Mouse (Mus musculus) neural tube, embryonic 14.5 days (tissue): ENCODE results near the gene Cth. TPM values are rescaled to one million over a fixed set of nuclear protein-coding genes. Genes with fewer than 3 reads are reported as not detected.

Experiments used
- ATAC-seq: fragments of 200-750 bp; cut with Nextera tagmentation; 2 replicates; pipeline ENCODE4 v1.8.0; 2017; ENCODE audit warnings: low read depth, mild to moderate bottlenecking, moderate TSS enrichment, moderate library complexity
- H3K27ac ChIP-seq: fragments of 300-500 bp; sonication (generic); 2 replicates; pipeline ENCODE4 v1.5.1; 2014; ENCODE audit warnings: low read depth, mild to moderate bottlenecking, control low read depth, low read length, moderate library complexity, mixed read lengths
- H3K27me3 ChIP-seq: fragments of 300-500 bp; sonication (generic); 2 replicates; pipeline ENCODE4 v1.6.1; 2014; ENCODE audit warnings: low read length; ENCODE audit not compliant: control insufficient read depth, insufficient read depth
- H3K36me3 ChIP-seq: fragments of 300-500 bp; sonication (generic); 2 replicates; pipeline ENCODE4 v1.6.1; 2014; ENCODE audit warnings: low read length, mixed read lengths; ENCODE audit not compliant: control insufficient read depth, insufficient read depth
- H3K4me1 ChIP-seq: fragments of 300-500 bp; sonication (generic); 2 replicates; pipeline ENCODE4 v1.6.1; 2014; ENCODE audit warnings: low read length; ENCODE audit not compliant: control insufficient read depth, insufficient read depth
- H3K4me2 ChIP-seq: fragments of 300-500 bp; sonication (generic); 2 replicates; pipeline ENCODE4 v1.6.1; 2014; ENCODE audit warnings: mild to moderate bottlenecking, low read depth, low read length, control low read depth
- H3K4me3 ChIP-seq: fragments of 300-500 bp; sonication (generic); 2 replicates; pipeline ENCODE4 v1.5.1; 2014; ENCODE audit warnings: low read depth, low read length, control low read depth, mixed read lengths
- H3K9ac ChIP-seq: fragments of 300-500 bp; sonication (generic); replicated peaks from 2 replicates; pipeline ENCODE4 v1.6.1; 2014; ENCODE audit warnings: low read depth, mild to moderate bottlenecking, control low read depth, low read length, mixed read lengths
- H3K9me3 ChIP-seq: fragments of 300-500 bp; sonication (generic); 2 replicates; pipeline ENCODE4 v1.6.1; 2016; ENCODE audit warnings: low read length; ENCODE audit not compliant: control insufficient read depth
- WGBS: fragments of 180-500 bp; shearing (Covaris S2); extraction: QIAGEN DNeasy Blood & Tissue Kit; methylation state at CpG from one replicate; pipeline ENCODE4 v1.1.7; 2014; 5-methylcytosine and 5-hydroxymethylcytosine counted together
- polyA plus RNA-seq: library from polyadenylated mRNA; unstranded; fragments of >200 nt; fragmentation: Nextera tagmentation; extraction: Ambion mirVana; gene quantifications from 2 replicates; pipeline ENCODE4 v1.2.1, GENCODE M21; 2014

Cth gene
- polyA plus RNA-seq, 1 experiment from 2014 or later = 2.2 TPM

- H3K4me2 ChIP-seq = no peak overlapping the region
- no peak overlapping the region for H3K9ac ChIP-seq
- H3K4me3 ChIP-seq = no peak overlapping the region
- no peaks in the 10 kb centered on the region for H3K27me3 ChIP-seq
- H3K36me3 ChIP-seq = no peaks in the 10 kb centered on the region
- no peak for ATAC-seq
- 58% methylated on average over 4 of the region's 4 CpGs for WGBS
- H3K4me1 ChIP-seq = no peaks in the 10 kb centered on the region
- H3K27ac ChIP-seq = no peak overlapping the region
- no peaks in the 10 kb centered on the region for H3K9me3 ChIP-seq
Observed at GRCm38 (mm10) chr3:157866251-157866650, 58.6 kb downstream of the Cth start.

GRCm38 (mm10) chr3:157865848-157866247 is 59.0 kb downstream of the Cth start:
- no peaks in the 10 kb centered on the region for H3K4me1 ChIP-seq
- H3K9ac ChIP-seq = no peak overlapping the region
- no peak overlapping the region for H3K4me3 ChIP-seq
- H3K27ac ChIP-seq = no peak overlapping the region
- H3K4me2 ChIP-seq = no peak overlapping the region
- no peaks in the 10 kb centered on the region for H3K36me3 ChIP-seq
- 89% methylated on average over 2 of the region's 2 CpGs for WGBS
- ATAC-seq = no peak
- H3K9me3 ChIP-seq = no peaks in the 10 kb centered on the region
- H3K27me3 ChIP-seq = no peaks in the 10 kb centered on the region

DNA sequence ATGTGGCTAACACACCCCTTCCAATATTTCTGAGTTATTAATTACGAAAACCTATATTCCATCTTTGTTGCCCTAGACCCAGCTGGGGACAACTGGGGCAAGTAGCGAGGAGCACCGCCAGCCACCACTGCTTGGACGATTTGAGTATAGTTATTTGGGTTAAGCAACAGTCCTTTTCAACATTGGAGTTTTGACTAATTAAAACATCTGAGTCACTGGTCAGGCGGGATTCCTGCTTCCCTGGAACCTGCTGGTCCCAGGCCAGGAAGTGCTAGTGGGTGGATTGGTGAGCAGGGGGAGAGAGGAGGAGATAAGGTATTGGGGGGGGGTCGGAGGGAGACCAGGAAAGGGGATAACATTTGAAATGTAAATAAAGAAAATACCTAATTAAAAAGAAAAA is 59.4 kb downstream of the Cth start:
- Histone ChIP-seq H3K4me3 (no peak overlapping the region), H3K4me1 (no peaks in the 10 kb centered on the region), H3K27ac (no peak overlapping the region), H3K27me3 (no peaks in the 10 kb centered on the region), H3K9me3 (no peaks in the 10 kb centered on the region), H3K9ac (no peak overlapping the region), H3K36me3 (no peaks in the 10 kb centered on the region), H3K4me2 (no peak overlapping the region)
- ATAC-seq = no peak
- 93% methylated on average over 6 of the region's 6 CpGs for WGBS

DNA sequence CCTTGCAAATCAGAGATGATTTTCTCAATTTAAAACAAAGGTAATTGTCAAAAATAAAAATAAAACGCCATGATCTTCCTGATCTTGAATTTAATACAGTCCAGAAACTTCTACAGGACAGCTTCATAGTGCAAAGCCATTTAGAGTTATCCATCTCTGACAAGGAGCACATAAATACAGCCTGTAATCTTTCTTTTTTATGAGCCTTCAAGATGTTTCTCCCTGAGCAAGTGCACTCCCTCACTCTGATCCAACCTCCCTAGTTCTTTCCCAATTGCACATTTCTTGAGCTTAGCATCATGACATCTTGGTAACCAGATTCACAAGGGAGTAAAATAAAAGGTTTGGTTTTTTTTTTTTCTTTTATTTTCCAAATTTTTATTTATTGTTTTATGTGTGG is 72.1 kb downstream of the Cth start:
- Histone ChIP-seq H3K4me1 (no peaks in the 10 kb centered on the region), H3K36me3 (no peaks in the 10 kb centered on the region)

GRCm38 (mm10) chr3:157848503-157848902 is 76.4 kb downstream of the Cth start:
- Histone ChIP-seq H3K4me1 (no peaks in the 10 kb centered on the region), H3K36me3 (no peaks in the 10 kb centered on the region), H3K4me2 (no peak overlapping the region), H3K27ac (no peak overlapping the region), H3K27me3 (no peaks in the 10 kb centered on the region), H3K9ac (no peak overlapping the region), H3K4me3 (no peak overlapping the region), H3K9me3 (no peaks in the 10 kb centered on the region)
- 40% methylated on average over 2 of the region's 2 CpGs for WGBS
- ATAC-seq = no peak

More for the DNA sequence above, 72.1 kb downstream of the Cth start:
- no peak overlapping the region for H3K27ac ChIP-seq
- H3K4me3 ChIP-seq = no peak overlapping the region
- no peaks in the 10 kb centered on the region for H3K27me3 ChIP-seq
- H3K4me2 ChIP-seq = no peak overlapping the region
- ATAC-seq = no peak
- H3K9ac ChIP-seq = no peak overlapping the region
- WGBS = 62% methylated on average over 1 of the region's 1 CpGs
- no peaks in the 10 kb centered on the region for H3K9me3 ChIP-seq

- no peak overlapping the region for H3K9ac ChIP-seq
- no peak overlapping the region for H3K4me2 ChIP-seq
- 67% methylated on average over 7 of the region's 7 CpGs for WGBS
- no peak overlapping the region for H3K27ac ChIP-seq
- H3K27me3 ChIP-seq = no peaks in the 10 kb centered on the region
- no peaks in the 10 kb centered on the region for H3K4me1 ChIP-seq
- no peak overlapping the region for H3K4me3 ChIP-seq
- H3K9me3 ChIP-seq = no peaks in the 10 kb centered on the region
- H3K36me3 ChIP-seq = no peaks in the 10 kb centered on the region
- ATAC-seq = no peak
Observed at GRCm38 (mm10) chr3:157847338-157848284, 77.3 kb downstream of the Cth start.

Other genes starting within 250 kb of the Cth start
- gene Ankrd13c, start 22.2 kb upstream of the Cth start, polyA plus RNA-seq = 34.7 and 38.5 TPM in 2 replicates
- gene Srsf11, start 111.6 kb upstream of the Cth start, polyA plus RNA-seq = 284 and 285 TPM in 2 replicates
- 52.8 and 56.3 TPM in 2 replicates for gene Lrrc40, start 111.6 kb upstream of the Cth start, polyA plus RNA-seq